Mouse (Mus musculus) testis, adult 2 months (tissue): ENCODE results near the gene Gdf15.

Experiments used
- CTCF ChIP-seq: fragments of 200-500 bp; IDR thresholded peaks from 2 replicates; pipeline ENCODE4 v1.5.1; 2012; ENCODE audit warnings: low read depth, mild to moderate bottlenecking, inconsistent platforms, low read length, moderate library complexity; ENCODE audit not compliant: control insufficient read depth, insufficient read depth, insufficient replicate concordance
- POLR2A ChIP-seq: fragments of 200-500 bp; IDR thresholded peaks from 2 replicates; pipeline ENCODE4 v1.6.1; 2012; ENCODE audit warnings: low read depth, mild to moderate bottlenecking, inconsistent platforms, low read length, moderate library complexity; ENCODE audit not compliant: control insufficient read depth

- TF ChIP-seq POLR2A (0 out of 2 replicates have a peak, but pooled peaks have one; percentile 4), CTCF (no peak)
These were observed 40.7 kb downstream of the Gdf15 start for GRCm38 (mm10) chr8:70591569-70591968.
